Mouse (Mus musculus): ENCODE data around the gene Utrn. TPM values are rescaled to one million over a fixed set of nuclear protein-coding genes. Genes with fewer than 3 reads are reported as not detected.

Utrn gene
- total RNA-seq, 2 experiments from 2014 or later, result 37.1 to 44.7 TPM

GRCm38 (mm10) chr10:12518162-12518561 is 351.0 kb downstream of the Utrn start:
- intact Hi-C loops (cut with DNase I; ENCODE audit: low total_unique reads), result no loop called here
- DNase-seq, result no peak

GRCm38 (mm10) chr10:12505568-12505967 is 363.6 kb downstream of the Utrn start:
- intact Hi-C loops (cut with DNase I; ENCODE audit: low total_unique reads), result no loop called here
- DNase-seq, result no peak

GRCm38 (mm10) chr10:12500489-12500888 is 368.7 kb downstream of the Utrn start:
- DNase-seq, result no peak
- intact Hi-C loops (cut with DNase I; ENCODE audit: low total_unique reads), result no loop called here

- intact Hi-C loops (cut with DNase I; ENCODE audit: low total_unique reads), result no loop called here
- no peak for DNase-seq
Measured at GRCm38 (mm10) chr10:12497555-12497954, 371.6 kb downstream of the Utrn start.

- no peak for DNase-seq
- intact Hi-C loops (cut with DNase I; ENCODE audit: low total_unique reads), result no loop called here
Measured at GRCm38 (mm10) chr10:12489551-12490177, 379.5 kb downstream of the Utrn start.

- intact Hi-C loops (cut with DNase I; ENCODE audit: low total_unique reads), result no loop called here
Measured at GRCm38 (mm10) chr10:12488518-12488917, 380.6 kb downstream of the Utrn start.

GRCm38 (mm10) chr10:12488117-12488516 is 381.0 kb downstream of the Utrn start:
- no peak for DNase-seq
- intact Hi-C loops (cut with DNase I; ENCODE audit: low total_unique reads), result no loop called here

More at GRCm38 (mm10) chr10:12488518-12488917, 380.6 kb downstream of the Utrn start:
- DNase-seq, result no peak

- intact Hi-C loops (cut with DNase I; ENCODE audit: low total_unique reads), result no loop called here
- DNase-seq, result no peak
Measured at GRCm38 (mm10) chr10:12483494-12483893, 385.7 kb downstream of the Utrn start.

- intact Hi-C loops (cut with DNase I; ENCODE audit: low total_unique reads), result no loop called here
- DNase-seq, result no peak
Measured at GRCm38 (mm10) chr10:12482975-12483374, 386.2 kb downstream of the Utrn start.

- peak; percentile 3 for DNase-seq
- intact Hi-C loops (cut with DNase I; ENCODE audit: low total_unique reads), result no loop called here
Measured at GRCm38 (mm10) chr10:12474850-12475621, 394.1 kb downstream of the Utrn start.

GRCm38 (mm10) chr10:12469391-12470057 is 399.6 kb downstream of the Utrn start:
- intact Hi-C loops (cut with DNase I; ENCODE audit: low total_unique reads), result no loop called here
- no peak for DNase-seq

GRCm38 (mm10) chr10:12467544-12467943 is 401.6 kb downstream of the Utrn start:
- intact Hi-C loops (cut with DNase I; ENCODE audit: low total_unique reads), result no loop called here
- DNase-seq, result no peak

- intact Hi-C loops (cut with DNase I; ENCODE audit: low total_unique reads), result no loop called here
Measured at GRCm38 (mm10) chr10:12460945-12461344, 408.2 kb downstream of the Utrn start.

GRCm38 (mm10) chr10:12456867-12457266 is 412.3 kb downstream of the Utrn start:
- DNase-seq, result no peak
- intact Hi-C loops (cut with DNase I; ENCODE audit: low total_unique reads), result no loop called here

More at GRCm38 (mm10) chr10:12460945-12461344, 408.2 kb downstream of the Utrn start:
- no peak for DNase-seq

- no peak for DNase-seq
- intact Hi-C loops (cut with DNase I; ENCODE audit: low total_unique reads), result no loop called here
Measured at GRCm38 (mm10) chr10:12452641-12453040, 416.5 kb downstream of the Utrn start.

GRCm38 (mm10) chr10:12444122-12444521 is 425.0 kb downstream of the Utrn start:
- intact Hi-C loops (cut with DNase I; ENCODE audit: low total_unique reads), result no loop called here
- no peak for DNase-seq

- intact Hi-C loops (cut with DNase I; ENCODE audit: low total_unique reads), result no loop called here
- DNase-seq, result no peak
Measured at GRCm38 (mm10) chr10:12433161-12433560, 436.0 kb downstream of the Utrn start.

GRCm38 (mm10) chr10:12430399-12430798 is 438.8 kb downstream of the Utrn start:
- DNase-seq, result no peak
- intact Hi-C loops (cut with DNase I; ENCODE audit: low total_unique reads), result no loop called here

- intact Hi-C loops (cut with DNase I; ENCODE audit: low total_unique reads), result no loop called here
- DNase-seq, result no peak
Measured at GRCm38 (mm10) chr10:12426866-12427265, 442.3 kb downstream of the Utrn start.

GRCm38 (mm10) chr10:12424944-12425343 is 444.2 kb downstream of the Utrn start:
- DNase-seq, result no peak
- intact Hi-C loops (cut with DNase I; ENCODE audit: low total_unique reads), result no loop called here
